Mouse (Mus musculus) spleen, postnatal 4 days (tissue): Measurements from ENCODE around the gene Phlpp2.

ENCODE experiments used
- DNase-seq, 2 experiments: peaks; one replicate each; pipeline ENCODE4 v3.0.0; 2022; ENCODE audit warnings: low spot score in 2 of 2

The Phlpp2 gene

GRCm38 (mm10) chr8:109962896-109963295 lies 94.6 kb downstream of the Phlpp2 start:
- DNase-seq, result no peak

DNA sequence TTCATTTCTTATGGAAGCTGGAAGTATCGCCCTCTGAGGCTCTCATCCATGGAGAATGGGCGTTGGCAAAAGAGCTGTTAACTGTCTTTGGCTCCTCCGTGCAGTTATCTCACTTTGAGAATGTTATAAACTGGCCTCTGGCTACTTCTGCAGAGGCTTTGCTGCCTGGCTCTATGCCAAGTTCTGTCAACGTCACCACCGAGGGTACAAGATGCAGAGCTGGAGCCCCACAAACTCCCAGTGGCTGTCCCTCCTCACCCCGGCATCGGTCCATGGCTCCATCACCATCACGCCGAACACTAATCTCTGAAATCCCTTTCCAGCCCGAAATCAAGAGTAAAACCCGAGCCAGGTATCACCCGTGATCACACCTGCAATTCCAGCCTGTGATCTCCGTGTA lies 95.1 kb downstream of the Phlpp2 start:
- DNase-seq, result no peak

- no peak for DNase-seq
These were observed 95.8 kb downstream of the Phlpp2 start for GRCm38 (mm10) chr8:109964106-109964505.

- DNase-seq, result no peak
These were observed 100.5 kb downstream of the Phlpp2 start for GRCm38 (mm10) chr8:109968837-109969236.

- DNase-seq, result no peak
These were observed 102.0 kb downstream of the Phlpp2 start for GRCm38 (mm10) chr8:109970323-109970722.

DNA sequence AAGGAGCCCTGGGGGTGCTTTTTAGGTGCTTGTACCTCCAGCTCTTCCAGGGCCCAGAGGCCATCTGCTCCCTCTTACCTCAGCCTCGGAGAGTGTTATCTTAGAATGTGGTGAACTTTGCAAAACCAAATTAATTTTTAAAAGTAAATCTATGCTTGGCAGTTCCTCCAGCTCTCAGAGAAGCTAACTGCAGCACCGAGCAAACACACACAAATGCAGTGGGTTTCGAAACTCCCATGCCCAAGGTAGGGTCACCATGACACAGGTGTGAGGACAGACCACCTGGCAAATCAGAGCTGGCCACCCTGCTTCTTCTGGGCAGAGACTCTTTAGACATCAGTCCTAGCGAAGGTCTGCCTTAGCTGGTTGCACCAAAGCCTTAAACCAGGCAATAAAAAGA lies 104.6 kb downstream of the Phlpp2 start:
- DNase-seq, result no peak

DNA sequence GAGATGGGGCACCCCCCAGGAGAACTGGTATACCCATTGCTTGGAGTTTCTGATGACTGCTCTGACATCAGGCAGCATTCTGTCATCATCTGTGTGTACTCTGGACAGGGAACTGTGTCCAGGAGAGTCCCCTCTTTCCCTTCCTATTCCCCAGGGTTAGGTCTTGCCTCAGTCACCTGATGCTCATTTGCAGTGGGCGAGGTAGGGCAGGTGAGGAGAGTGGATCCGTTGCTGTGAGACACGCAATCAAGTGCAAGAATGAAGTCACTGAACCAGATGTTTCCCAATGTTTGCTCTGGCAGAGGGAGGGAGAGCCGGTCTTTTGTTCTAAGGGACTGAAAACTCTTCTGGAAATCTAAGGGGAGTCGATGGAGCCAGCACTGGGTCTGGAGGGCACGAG lies 111.0 kb downstream of the Phlpp2 start:
- no peak for DNase-seq

- no peak for DNase-seq
These were observed 114.2 kb downstream of the Phlpp2 start for GRCm38 (mm10) chr8:109982386-109983105.

DNA sequence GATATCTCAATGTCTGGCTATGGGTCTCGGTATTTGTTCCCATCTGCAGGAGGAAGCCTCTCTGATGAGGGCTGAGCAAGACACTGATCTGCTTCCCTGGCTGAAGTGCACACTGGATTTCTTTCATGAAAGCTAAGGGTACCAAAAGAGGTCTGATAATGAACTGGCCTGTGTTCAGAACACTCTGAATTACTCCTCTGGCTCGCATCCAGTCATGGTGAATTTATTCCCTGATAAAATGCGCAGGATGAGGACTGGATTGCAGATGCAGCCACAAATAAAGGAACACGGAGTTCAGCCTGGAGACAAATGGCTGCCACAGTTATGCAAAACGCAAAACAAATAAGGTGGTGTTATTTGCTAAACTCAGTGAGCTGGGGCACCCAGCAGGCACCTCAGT lies 115.6 kb downstream of the Phlpp2 start:
- no peak for DNase-seq

DNA sequence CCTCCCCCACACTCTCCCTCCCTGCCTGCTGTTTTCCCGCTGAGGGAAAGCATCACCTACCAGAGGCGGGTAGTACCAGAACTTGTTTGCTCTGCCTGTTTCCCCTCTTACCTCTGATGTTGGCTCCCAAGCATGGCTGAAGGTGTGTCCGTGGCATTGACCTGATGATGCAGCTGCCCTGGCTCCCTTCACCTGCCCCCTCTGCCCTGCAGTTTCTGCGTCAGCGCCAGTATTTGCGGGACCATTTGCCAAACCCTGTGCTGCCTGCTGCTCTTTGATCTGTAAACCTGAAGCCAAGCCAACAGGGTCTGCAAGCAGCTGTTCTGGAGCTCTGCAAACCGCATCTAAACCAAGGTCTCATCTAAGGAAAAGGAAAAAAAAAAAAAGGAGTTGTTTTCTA lies 118.0 kb downstream of the Phlpp2 start:
- no peak for DNase-seq

GRCm38 (mm10) chr8:109987776-109988175 lies 119.4 kb downstream of the Phlpp2 start:
- no peak for DNase-seq

- DNase-seq, result no peak
These were observed 120.8 kb downstream of the Phlpp2 start for GRCm38 (mm10) chr8:109989151-109989550.

- DNase-seq, result no peak
These were observed 121.9 kb downstream of the Phlpp2 start, which contains the start of gene Tat for GRCm38 (mm10) chr8:109990224-109990623. TSS of gene Tat (plus strand) at chr8:109990437.

GRCm38 (mm10) chr8:109992166-109992565 lies 123.8 kb downstream of the Phlpp2 start:
- no peak for DNase-seq

- DNase-seq, result no peak
These were observed 124.6 kb downstream of the Phlpp2 start for GRCm38 (mm10) chr8:109992951-109993350.
